Mouse (Mus musculus) spleen, adult 18-20 months (tissue): ENCODE data around the gene Amer2.
"Not testable (repeated sequence)": the region's sequence is repeated elsewhere in the genome, so short reads cannot be mapped to it uniquely, and the experiment has no call there.

Experiments used
- DNase-seq, 2 experiments: peaks; one replicate each; pipeline ENCODE4 v3.0.0; 2022; ENCODE audit warnings: mixed read lengths in 2 of 2

The Amer2 gene

GRCm38 (mm10) chr14:60372821-60373309, at the start of gene Amer2:
Gene Amer2 (plus strand): TSS chr14:60373259.
- no peak for DNase-seq

- not testable (repeated sequence) for DNase-seq
These were observed 33.1 kb upstream of the Amer2 start for GRCm38 (mm10) chr14:60340001-60340400.

GRCm38 (mm10) chr14:60340570-60340969, 32.5 kb upstream of the Amer2 start:
- DNase-seq = no peak

DNA sequence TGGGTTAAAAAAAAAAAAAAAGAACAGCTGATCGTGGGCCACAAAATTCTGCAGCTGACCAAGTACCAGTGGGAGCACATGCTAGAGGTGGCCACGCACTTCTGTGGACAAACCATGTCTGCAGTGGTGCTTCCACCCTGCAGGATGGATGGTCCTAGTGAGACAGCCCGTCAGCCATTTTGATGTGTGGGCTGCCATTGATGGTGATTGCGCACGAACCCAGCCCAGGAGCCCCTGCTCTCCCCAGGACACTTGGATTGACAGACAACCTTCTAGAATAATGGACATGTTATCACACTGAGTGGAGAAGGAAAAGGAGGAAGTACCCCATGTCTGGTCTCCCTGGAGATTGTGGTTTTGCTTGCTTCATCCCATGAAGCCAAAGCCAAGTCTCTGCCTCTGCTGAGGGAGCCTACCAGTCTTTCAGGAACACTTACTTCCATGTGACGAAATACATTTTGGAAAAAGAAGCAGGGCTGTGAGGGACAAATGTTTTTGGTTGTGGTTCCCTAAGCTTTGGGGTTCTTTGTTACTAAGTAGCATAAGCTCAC, 27.7 kb upstream of the Amer2 start:
- DNase-seq = no peak

DNA sequence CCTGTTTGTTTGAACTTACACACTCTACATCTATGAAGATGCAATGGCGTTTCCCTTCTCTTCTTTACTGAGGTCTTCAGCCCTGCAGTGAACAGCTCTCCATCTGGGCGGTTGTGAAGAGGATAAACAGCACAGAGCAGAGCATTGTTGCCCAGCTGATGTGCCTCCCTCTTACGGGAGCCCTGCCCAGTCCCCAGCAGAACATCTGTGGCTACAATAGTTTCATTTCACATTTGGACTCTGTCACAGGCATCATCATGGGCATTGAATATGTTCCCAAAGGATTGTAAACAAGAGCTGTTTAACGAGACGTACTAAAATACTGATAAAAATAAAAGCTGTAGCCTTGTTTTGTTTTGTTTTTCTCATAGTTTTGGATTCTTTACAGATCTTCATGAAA, 14.7 kb upstream of the Amer2 start:
- no peak for DNase-seq

GRCm38 (mm10) chr14:60361380-60362212, 11.5 kb upstream of the Amer2 start:
- DNase-seq = no peak

DNA sequence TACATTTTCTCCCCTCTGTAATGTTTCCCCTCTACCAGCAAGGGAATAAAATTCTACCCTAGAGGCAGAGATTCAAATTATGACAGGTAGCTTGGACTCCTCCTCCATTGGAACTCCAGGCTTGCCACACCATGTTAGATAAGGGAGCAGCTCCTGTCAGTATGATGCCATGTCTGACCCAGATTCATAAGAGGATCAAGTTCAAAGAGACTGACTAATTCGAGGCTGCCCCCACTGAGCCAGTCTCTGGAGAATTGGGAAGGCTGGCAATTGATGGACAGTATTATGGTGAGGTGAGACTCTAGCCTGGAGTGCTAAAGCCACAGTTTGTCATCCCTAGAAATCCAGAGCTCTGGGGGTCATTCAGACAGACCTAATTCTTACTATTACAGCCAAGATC, 6.3 kb upstream of the Amer2 start:
- no peak for DNase-seq

GRCm38 (mm10) chr14:60368769-60369666, 4.0 kb upstream of the Amer2 start:
- DNase-seq = no peak

GRCm38 (mm10) chr14:60369667-60370315, 3.3 kb upstream of the Amer2 start:
- no peak for DNase-seq

DNA sequence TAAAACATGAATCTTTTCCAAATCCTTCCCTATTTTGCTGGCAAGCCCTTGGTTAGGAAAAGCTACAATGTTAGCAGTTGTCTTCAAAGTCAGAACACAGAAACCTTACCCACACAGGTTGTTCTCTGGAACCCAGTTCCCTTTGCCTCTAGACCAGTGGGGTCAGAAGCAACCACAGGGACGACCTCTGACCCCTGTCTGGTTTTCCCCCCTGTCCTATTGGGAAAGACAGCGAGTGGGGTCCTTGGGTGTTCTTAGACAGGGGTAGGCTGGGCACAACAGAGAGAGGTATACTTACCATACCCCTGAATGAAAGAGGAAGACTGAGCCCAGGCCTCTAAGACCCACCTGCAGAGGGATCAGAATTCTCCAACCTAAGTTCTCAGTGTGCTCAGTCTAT, 4.0 kb downstream of the Amer2 start:
- DNase-seq = no peak

DNA sequence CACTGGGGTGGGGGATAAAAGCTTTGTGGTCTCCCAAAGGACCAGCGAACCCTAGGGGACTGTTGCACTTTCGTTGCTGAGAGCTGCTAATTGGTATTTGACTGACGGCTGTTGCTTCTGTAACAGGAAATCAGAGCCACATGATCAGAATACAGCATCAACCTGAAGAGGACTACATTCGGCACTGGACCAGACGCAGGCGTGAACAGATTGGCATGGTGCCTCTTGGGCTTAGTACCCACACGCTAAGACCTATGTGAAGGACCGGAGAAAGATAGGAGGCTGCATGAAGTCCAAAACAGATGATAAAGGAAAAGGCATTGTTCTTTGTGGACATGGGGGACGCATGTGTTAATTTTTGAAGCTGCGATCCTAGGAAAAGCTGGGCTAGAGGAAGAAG, 4.5 kb downstream of the Amer2 start:
- DNase-seq = no peak

- no peak for DNase-seq
These were observed 5.1 kb downstream of the Amer2 start for GRCm38 (mm10) chr14:60378057-60378565.

DNA sequence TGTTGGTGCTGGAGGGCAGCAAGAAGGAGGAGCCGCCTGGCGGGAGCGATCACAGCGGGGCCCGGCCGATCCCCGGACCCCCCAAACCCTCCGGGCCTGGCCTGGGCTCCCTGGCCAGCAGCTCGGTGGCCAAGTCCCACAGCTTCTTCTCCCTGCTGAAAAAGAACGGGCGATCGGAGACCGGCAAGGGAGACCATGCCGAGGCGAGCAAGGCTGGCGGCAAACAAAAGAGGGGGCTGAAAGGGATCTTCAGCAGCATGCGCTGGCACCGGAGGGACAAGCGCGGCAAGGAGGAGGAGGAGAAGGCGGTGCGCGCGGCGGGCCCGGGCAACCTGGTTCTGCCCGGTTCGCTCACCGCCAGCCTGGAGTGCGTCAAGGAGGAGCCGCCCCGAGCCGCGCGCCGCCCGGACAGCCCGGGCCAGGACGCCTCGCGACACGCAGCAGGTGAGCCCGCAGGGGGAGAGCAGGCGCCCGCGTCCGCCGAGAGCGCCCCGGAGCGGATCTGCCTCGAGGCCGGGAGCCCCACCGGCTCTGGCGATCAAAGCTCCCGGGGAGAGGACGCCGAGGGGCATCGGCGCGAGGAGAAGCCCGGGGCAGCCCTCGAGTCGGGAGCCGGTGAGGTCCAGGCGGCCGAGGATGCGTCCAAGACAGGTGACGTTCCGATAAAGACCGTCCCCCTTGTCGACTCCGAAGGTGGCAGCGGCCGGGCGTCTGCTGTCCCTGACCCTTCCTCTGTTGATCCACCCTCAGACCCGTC, 5.7 kb downstream of the Amer2 start:
- DNase-seq = no peak

- DNase-seq = no peak
These were observed 6.4 kb downstream of the Amer2 start for GRCm38 (mm10) chr14:60379323-60379957.

DNA sequence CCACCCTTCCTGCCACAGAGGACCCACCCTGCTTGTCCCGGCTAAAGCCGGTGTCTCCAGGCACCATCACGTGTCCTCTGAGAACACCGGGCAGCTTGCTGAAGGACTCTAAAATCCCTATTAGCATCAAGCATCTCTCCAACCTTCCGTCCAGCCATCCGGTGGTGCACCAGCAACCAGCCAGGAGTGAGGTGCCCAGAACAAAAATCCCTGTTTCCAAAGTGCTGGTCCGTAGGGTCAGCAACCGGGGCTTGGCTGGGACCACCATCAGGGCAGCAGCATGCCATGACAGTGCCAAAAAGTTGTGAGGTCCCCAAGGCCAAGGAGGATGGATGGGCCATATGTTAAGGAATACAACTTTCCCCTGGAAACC, 6.9 kb downstream of the Amer2 start:
- DNase-seq = no peak

DNA sequence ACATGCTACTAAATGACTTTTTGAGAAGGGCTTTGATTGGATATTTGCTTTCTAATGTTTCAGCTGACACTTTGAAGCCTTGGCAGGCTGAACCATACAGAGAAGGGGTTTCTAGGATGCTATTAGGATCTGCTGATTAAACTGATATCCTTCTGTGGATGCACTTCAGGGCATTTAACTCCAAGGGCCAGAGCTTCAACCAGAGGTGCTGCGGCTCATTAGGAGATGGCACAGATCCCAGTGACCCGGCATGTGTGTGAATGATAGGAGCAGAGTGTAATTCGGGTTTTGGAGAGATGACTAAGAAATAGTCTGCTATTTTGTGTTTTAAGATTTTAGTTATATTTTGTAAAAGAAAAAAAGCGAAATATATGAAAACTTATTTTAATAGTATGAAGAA, 8.6 kb downstream of the Amer2 start:
- no peak for DNase-seq

GRCm38 (mm10) chr14:60383816-60384215, 10.8 kb downstream of the Amer2 start:
- DNase-seq = no peak

- no peak for DNase-seq
These were observed 11.2 kb downstream of the Amer2 start for GRCm38 (mm10) chr14:60384269-60384668.

DNA sequence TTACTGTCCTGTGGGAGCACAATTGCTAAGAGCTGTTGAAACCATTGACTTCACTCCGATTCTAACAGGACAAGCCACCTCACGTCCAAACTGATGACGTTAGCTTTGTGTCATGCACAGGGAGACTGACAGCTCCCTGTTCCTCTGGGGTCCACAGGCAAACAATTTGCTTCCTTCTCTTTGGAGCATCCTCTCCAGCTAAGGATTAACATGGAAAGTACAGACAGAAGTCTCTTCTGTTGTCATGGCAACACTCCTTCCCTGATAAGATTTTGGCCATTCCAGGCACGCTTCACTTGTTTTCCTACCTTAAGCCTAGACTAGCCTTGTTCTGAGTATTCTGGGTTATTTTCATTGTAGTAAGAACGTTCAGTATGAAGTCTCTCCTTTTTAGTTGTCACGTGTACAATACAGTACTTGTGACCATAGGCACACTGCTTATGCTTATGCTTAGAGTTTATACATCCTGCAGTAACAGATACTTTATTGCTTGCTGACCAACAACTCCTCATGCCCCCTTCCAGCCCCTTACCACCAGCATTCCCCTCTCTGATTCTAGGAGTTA, 12.1 kb downstream of the Amer2 start:
- no peak for DNase-seq

DNA sequence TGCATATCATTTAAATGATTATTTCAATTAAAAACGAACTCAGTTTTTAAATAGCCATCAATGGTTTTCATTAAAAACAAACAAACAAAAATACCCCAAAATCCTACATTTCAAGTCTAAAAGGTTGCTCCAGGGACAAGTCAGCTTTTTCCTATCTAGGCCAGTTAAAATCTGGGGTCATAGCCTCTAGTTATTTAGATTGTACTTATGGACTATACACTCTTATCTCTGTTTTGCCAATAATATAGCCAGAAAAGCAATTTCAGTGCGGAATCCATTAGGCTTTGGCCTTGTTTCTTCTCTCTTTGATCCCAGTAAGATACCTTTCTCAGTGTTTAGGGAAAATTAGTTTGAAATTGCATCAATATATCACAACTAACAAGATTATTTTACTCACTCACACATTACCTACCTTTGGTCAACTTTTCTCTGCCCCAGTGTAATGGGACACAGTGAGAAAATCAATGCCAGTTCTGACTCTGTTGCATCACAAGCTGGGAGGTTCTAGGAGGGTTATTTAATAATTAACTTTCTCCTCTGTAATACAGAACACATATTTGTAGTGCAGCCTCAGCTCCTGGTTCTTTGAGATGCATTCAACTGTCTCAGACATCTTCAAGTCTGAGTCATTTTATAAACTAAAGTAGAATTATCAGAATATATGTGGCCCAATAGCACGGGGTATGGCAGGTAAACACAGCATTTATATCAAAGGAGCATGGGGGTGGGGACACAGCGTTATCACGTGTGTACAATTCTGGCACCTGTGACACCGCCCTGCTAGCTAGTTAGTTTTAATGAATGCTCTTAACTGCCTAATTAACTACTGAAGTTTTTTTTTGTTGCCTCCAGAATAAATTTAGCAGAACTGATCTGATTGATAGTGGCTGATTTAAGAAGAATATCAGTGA, 13.8 kb downstream of the Amer2 start:
- DNase-seq = no peak
